Mouse (Mus musculus) G1E (cell line): ENCODE results near the gene Mical3. TPM values are rescaled to one million over a fixed set of nuclear protein-coding genes. Genes with fewer than 3 reads are reported as not detected.

Source experiments
- ATAC-seq: 2 replicates; pipeline ENCODE4 v1.8.0; 2016; ENCODE audit warnings: mild to moderate bottlenecking; ENCODE audit not compliant: insufficient number of reproducible peaks, poor library complexity, low FRiP score, severe bottlenecking; ENCODE audit errors: extremely low read depth
- DNase-seq: peaks from one replicate; pipeline ENCODE4 v3.0.0; 2012; ENCODE audit warnings: low spot score
- H3K27me3 ChIP-seq: 2 replicates; pipeline ENCODE4 v1.6.1; 2012; ENCODE audit warnings: mild to moderate bottlenecking, low read length, inconsistent platforms; ENCODE audit not compliant: insufficient read depth
- H3K36me3 ChIP-seq: replicated peaks from 2 replicates; pipeline ENCODE3; 2012; ENCODE audit warnings: mild to moderate bottlenecking, inconsistent platforms
- H3K4me1 ChIP-seq: 2 replicates; pipeline ENCODE4 v1.6.1; 2012; ENCODE audit warnings: low read depth, low read length, inconsistent platforms, mixed read lengths; ENCODE audit not compliant: insufficient read depth
- H3K4me3 ChIP-seq: 2 replicates; pipeline ENCODE4 v1.5.1; 2012; ENCODE audit warnings: low read depth, mild to moderate bottlenecking, inconsistent platforms, low read length, moderate library complexity, mixed read lengths
- H3K9me3 ChIP-seq: replicated peaks from 2 replicates; pipeline ENCODE4 v1.6.1; 2012; ENCODE audit warnings: inconsistent platforms
- CTCF ChIP-seq: IDR thresholded peaks from 2 replicates; pipeline ENCODE4 v1.5.1; 2012; ENCODE audit warnings: low read depth, low read length, inconsistent platforms, mixed read lengths
- GATA1 ChIP-seq: IDR thresholded peaks from 2 replicates; pipeline ENCODE4 v1.6.1; 2012; ENCODE audit warnings: borderline replicate concordance, low read length, inconsistent platforms, mixed read lengths
- GATA2 ChIP-seq: IDR thresholded peaks from 2 replicates; pipeline ENCODE4 v1.6.1; 2012; ENCODE audit warnings: low read depth, low read length, inconsistent platforms, borderline replicate concordance
- POLR2AphosphoS5 ChIP-seq: IDR thresholded peaks from 2 replicates; pipeline ENCODE4 v1.6.1; 2012; ENCODE audit warnings: low read depth, low read length, inconsistent platforms; ENCODE audit not compliant: insufficient replicate concordance
- TAL1 ChIP-seq: conservative IDR thresholded peaks from 2 replicates; pipeline ENCODE4 v1.6.1; 2012; ENCODE audit warnings: low read depth, low read length, inconsistent platforms, mixed read lengths
- polyA plus RNA-seq: library from polyadenylated mRNA; stranded (reverse); fragments of >175 nt; gene quantifications from 2 replicates; pipeline ENCODE4 v1.2.3, GENCODE M21; 2012
- total RNA-seq, 2 experiments: library from RNA; stranded (forward) in 1 of 2; stranded (reverse) in 1 of 2; fragments of 200-1000 nt in 1 of 2; fragments of >200 nt in 1 of 2; fragmentation: Nextera tagmentation in 1 of 2; gene quantifications; 2 replicates each; pipeline ENCODE4 v1.2.3; 2014 to 2017

The Mical3 gene
- total and polyA plus RNA-seq, 3 experiments = 20.9 to 109 (median 38.1) TPM

GRCm38 (mm10) chr6:121109181-121109981 is 21.4 kb downstream of the Mical3 start:
- TF ChIP-seq POLR2AphosphoS5 = no peak
- TF ChIP-seq TAL1 = no peak
- TF ChIP-seq GATA1 = no peak
- TF ChIP-seq GATA2 = no peak
- no peak for TF ChIP-seq CTCF
- peak; percentile 30 for DNase-seq
- H3K4me1 ChIP-seq = peaks cover 83% of the 10 kb centered on the region

DNA sequence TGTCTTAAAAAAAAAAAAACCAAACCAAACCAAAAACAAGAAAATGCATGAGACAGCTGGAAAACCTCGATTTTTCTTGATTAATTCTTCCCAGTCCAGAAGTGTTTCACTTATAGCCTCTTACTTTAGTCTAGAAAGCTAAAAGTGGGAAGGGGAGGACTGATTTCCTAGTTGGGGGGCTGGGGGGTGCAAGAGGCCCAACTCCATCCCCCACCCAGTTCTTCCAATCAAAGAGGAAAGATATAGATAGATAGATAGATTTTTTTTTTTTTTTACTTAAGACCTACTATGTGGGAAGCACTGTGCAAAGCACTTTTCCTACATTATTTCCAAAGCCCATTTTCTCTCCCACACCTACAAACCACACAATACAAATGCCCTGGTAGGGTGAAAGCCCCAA is 22.7 kb downstream of the Mical3 start:
- Histone ChIP-seq H3K4me3 (peak overlapping the region; percentile 98; the same call in 1 of the 2 replicates), H3K9me3 (no peaks in the 10 kb centered on the region), H3K27me3 (no peaks in the 10 kb centered on the region), H3K4me1 (peaks cover 90% of the 10 kb centered on the region), H3K36me3 (peaks cover 47% of the 10 kb centered on the region)
- no peak for TF ChIP-seq TAL1
- no peak for TF ChIP-seq CTCF
- no peak for TF ChIP-seq GATA1
- TF ChIP-seq GATA2 = no peak
- no peak for TF ChIP-seq POLR2AphosphoS5
- DNase-seq = no peak
- ATAC-seq = no peak

More at GRCm38 (mm10) chr6:121109181-121109981, 21.4 kb downstream of the Mical3 start:
- H3K9me3 ChIP-seq = no peaks in the 10 kb centered on the region
- peak overlapping the region; percentile 98 for H3K4me3 ChIP-seq
- no peak for ATAC-seq
- H3K36me3 ChIP-seq = peaks cover 34% of the 10 kb centered on the region
- no peaks in the 10 kb centered on the region for H3K27me3 ChIP-seq

- H3K27me3 ChIP-seq = no peaks in the 10 kb centered on the region
- no peak for ATAC-seq
- DNase-seq = no peak
- peaks cover 90% of the 10 kb centered on the region for H3K4me1 ChIP-seq
- H3K36me3 ChIP-seq = peaks cover 59% of the 10 kb centered on the region
- H3K9me3 ChIP-seq = no peaks in the 10 kb centered on the region
- no peak overlapping the region for H3K4me3 ChIP-seq
- TF ChIP-seq CTCF = no peak
- no peak for TF ChIP-seq GATA1
- TF ChIP-seq TAL1 = no peak
- TF ChIP-seq POLR2AphosphoS5 = no peak
- no peak for TF ChIP-seq GATA2
Observed at GRCm38 (mm10) chr6:121106711-121107405, 23.9 kb downstream of the Mical3 start.

GRCm38 (mm10) chr6:121105726-121106125 is 25.1 kb downstream of the Mical3 start:
- Histone ChIP-seq H3K36me3 (peaks cover 69% of the 10 kb centered on the region), H3K4me1 (peaks cover 90% of the 10 kb centered on the region), H3K27me3 (no peaks in the 10 kb centered on the region), H3K4me3 (no peak overlapping the region), H3K9me3 (no peaks in the 10 kb centered on the region)
- no peak for DNase-seq
- no peak for ATAC-seq
- TF ChIP-seq POLR2AphosphoS5 (no peak), TAL1 (no peak), CTCF (no peak), GATA2 (no peak)

DNA sequence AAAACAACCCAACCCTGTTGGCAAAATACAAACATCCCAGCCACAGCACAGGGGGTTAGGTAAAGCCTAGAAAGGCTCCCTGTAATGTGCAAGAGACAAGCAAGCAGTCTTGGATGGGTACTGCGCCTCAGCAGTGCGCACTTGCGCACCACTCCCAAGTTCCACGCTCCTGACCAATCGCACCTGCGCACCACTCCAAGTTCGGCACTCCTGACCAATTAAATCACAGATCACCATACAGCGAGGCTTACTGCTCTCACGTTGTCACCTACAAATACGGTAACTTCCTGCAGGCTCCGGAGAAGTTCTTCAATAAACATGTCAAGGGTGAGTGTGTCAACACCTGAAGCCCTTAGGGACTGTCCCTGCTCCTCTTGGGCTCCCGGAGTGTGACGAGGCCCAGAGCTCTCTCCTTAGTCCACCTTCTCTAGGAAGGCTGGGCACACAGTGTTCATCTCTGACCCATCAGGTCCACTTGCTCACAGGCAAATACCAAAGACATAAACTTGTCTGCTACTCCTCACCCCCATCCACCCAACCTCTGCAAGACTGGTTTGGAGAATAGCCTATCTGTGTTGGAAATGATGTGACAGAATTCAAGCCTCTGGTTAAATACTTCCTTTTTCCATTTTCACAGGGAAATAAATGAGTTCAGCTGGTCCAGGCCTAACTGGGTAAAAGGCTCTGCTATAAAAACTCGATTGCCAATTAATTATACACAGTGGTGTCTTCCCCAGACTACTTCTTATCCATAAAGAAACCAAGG is 27.2 kb downstream of the Mical3 start:
- TF ChIP-seq CTCF (no peak), POLR2AphosphoS5 (no peak), GATA2 (no peak), GATA1 (no peak), TAL1 (no peak)
- Histone ChIP-seq H3K36me3 (peaks cover 85% of the 10 kb centered on the region), H3K4me3 (no peak overlapping the region; the same call in 1 of the 2 replicates), H3K9me3 (no peaks in the 10 kb centered on the region), H3K27me3 (no peaks in the 10 kb centered on the region), H3K4me1 (peaks cover 96% of the 10 kb centered on the region)
- no peak for DNase-seq
- no peak for ATAC-seq
